29 mouse cellular contexts compared by ENCODE assay signal in the genomic region with DNA sequence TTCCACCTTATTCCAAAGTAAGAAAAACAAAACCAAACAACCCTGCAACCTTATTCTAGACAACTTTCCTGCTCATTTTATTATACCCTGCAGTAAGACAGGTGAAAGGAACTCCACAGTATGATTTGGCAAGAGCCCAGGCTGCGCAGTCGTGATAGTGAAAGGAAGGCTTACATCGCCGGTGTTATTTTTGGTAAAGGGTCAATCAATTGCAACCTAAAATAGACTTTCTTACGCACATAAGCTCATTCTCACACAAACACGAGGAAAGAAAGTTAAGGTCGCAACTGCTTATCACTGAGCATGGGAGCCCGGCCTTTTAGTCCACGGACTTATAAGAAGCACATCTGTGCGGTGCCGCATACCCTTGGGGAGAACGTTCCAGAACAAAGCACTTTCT. TPM values are rescaled to one million over a fixed set of nuclear protein-coding genes. Genes with fewer than 3 reads are reported as not detected.
DNase-seq lines count a peak whose midpoint lies in the region; ATAC-seq and TF ChIP-seq lines count a peak whose summit lies in the region.
"Had no signal": no experiment of that assay in that cellular context is flagged by ENCODE, and none has a peak within 500 bp of the region (broad histone marks: within the 10 kb centered on the region; RNA-seq: fewer than 3 reads in every experiment).

No protein-coding gene starts in this region.

- H3K27ac ChIP-seq in gastrocnemius, adult 2 months: peak overlapping the region; percentile 40; the same call in 1 of the 2 replicates
- peak overlapping the region; percentile 14 for H3K27ac ChIP-seq in liver, embryonic 16.5 days (ENCODE audit: low read length)
- H3K27ac ChIP-seq in heart, embryonic 15.5 days: 0 out of 2 replicates have a peak overlapping the region, but pooled peaks have one; percentile 8
- H3K27ac ChIP-seq in midbrain, embryonic 11.5 days (ENCODE audit: low read depth, low read length): no peak overlapping the region
- H3K27ac ChIP-seq: forebrain, embryonic 13.5 days; hindbrain, embryonic 13.5 days; liver, embryonic 13.5 days; midbrain, embryonic 10.5 days; stomach, postnatal 0 days had no signal

- no peak overlapping the region for H3K4me3 ChIP-seq in gastrocnemius, adult 2 months
- no peak overlapping the region for H3K4me3 ChIP-seq in liver, embryonic 16.5 days (ENCODE audit: low read depth, low read length)
- no peak overlapping the region for H3K4me3 ChIP-seq in heart, embryonic 15.5 days
- no peak overlapping the region for H3K4me3 ChIP-seq in midbrain, embryonic 11.5 days (ENCODE audit: low read depth, low read length)
- H3K4me3 ChIP-seq: forebrain, embryonic 13.5 days; hindbrain, embryonic 13.5 days; liver, embryonic 13.5 days; midbrain, embryonic 10.5 days had no signal

- no peak overlapping the region for H3K4me2 ChIP-seq in liver, embryonic 16.5 days (ENCODE audit: low read depth, low read length)
- H3K4me2 ChIP-seq in heart, embryonic 15.5 days: peak overlapping the region; percentile 37
- no peak overlapping the region for H3K4me2 ChIP-seq in midbrain, embryonic 11.5 days
- H3K4me2 ChIP-seq: forebrain, embryonic 13.5 days; hindbrain, embryonic 13.5 days; liver, embryonic 13.5 days; lung, embryonic 14.5 days had no signal

- no peak for TF ChIP-seq CTCF in gastrocnemius, adult 2 months (IDR thresholded peaks at IDR 0.05)

- intact Hi-C loops in gastrocnemius, adult 2 months (cut with DNase I): no loop called here

- 67% methylated on average over 12 of the region's 12 CpGs for WGBS in liver, embryonic 16.5 days (ENCODE audit: insufficient replicate concordance)
- 32% methylated on average over 12 of the region's 12 CpGs for whole genome bisulfite sequencing in heart, embryonic 15.5 days
- 91% methylated on average over 12 of the region's 12 CpGs for WGBS in midbrain, embryonic 11.5 days

- no peak for ATAC-seq in liver, embryonic 16.5 days (ENCODE audit: low read depth)
- ATAC-seq in heart, embryonic 15.5 days (replicated peaks; ENCODE audit: insufficient number of reproducible peaks, insufficient read depth, low FRiP score, low read depth): no peak
- no peak for ATAC-seq in midbrain, embryonic 11.5 days (ENCODE audit: low FRiP score)
- ATAC-seq: activated CD4-positive, CD25-positive, alpha-beta regulatory T cell, adult 4 months; forebrain, embryonic 13.5 days; intestine, embryonic 16.5 days; midbrain, embryonic 16.5 days had no signal

- no peak for DNase-seq in gastrocnemius, adult 2 months
- DNase-seq in gastrocnemius, postnatal 4 days (ENCODE audit: low spot score in 2 of 2): no peak
- no peak for DNase-seq in liver
- DNase-seq in adrenal gland, postnatal 14 days: no peak
- no peak for DNase-seq in midbrain, embryonic 11.5 days (ENCODE audit: low spot score, missing footprints)
- DNase-seq in ovary, postnatal 14 days (ENCODE audit: low spot score): no peak
- DNase-seq: adrenal gland, adult 8-10 months; cerebellum, adult 9-10 months; cerebellum, postnatal 36 days; gastrocnemius, postnatal 14 days; kidney, adult 8-10 months; kidney, postnatal 10 days; liver, embryonic 13.5 days; lung, embryonic 14.5 days; lung, postnatal 14 days; right cerebral cortex, postnatal 4 days; thymus, adult 18-20 months; thymus, postnatal 36 days had no signal

- H3K36me3 ChIP-seq in liver, embryonic 16.5 days (ENCODE audit: control insufficient read depth, insufficient read depth): no peaks in the 10 kb centered on the region
- no peaks in the 10 kb centered on the region for H3K36me3 ChIP-seq in heart, embryonic 15.5 days
- H3K36me3 ChIP-seq in midbrain, embryonic 11.5 days (ENCODE audit: control insufficient read depth, insufficient read depth, low read length): no peaks in the 10 kb centered on the region
- H3K36me3 ChIP-seq: hindbrain, embryonic 13.5 days; liver, embryonic 13.5 days; midbrain, embryonic 10.5 days had no signal

- no peaks in the 10 kb centered on the region; the same call in 1 of the 2 replicates for H3K4me1 ChIP-seq in liver, embryonic 16.5 days (ENCODE audit: control insufficient read depth, low read depth, low read length)
- H3K4me1 ChIP-seq in heart, embryonic 15.5 days (replicated peaks): peaks cover 25% of the 10 kb centered on the region
- peaks cover 9% of the 10 kb centered on the region for H3K4me1 ChIP-seq in midbrain, embryonic 11.5 days (ENCODE audit: control insufficient read depth, insufficient read depth, low read length)
- H3K4me1 ChIP-seq: forebrain, embryonic 13.5 days had no signal

- H3K27me3 ChIP-seq in liver, embryonic 16.5 days (ENCODE audit: control insufficient read depth, insufficient read depth, low read depth, low read length): no peaks in the 10 kb centered on the region
- no peaks in the 10 kb centered on the region for H3K27me3 ChIP-seq in heart, embryonic 15.5 days
- H3K27me3 ChIP-seq in midbrain, embryonic 11.5 days (ENCODE audit: control insufficient read depth, insufficient read depth, low read length): no peaks in the 10 kb centered on the region
- H3K27me3 ChIP-seq: CH12.LX; forebrain, embryonic 13.5 days; liver, embryonic 13.5 days had no signal

- H3K9me3 ChIP-seq in liver, embryonic 16.5 days (replicated peaks; ENCODE audit: control insufficient read depth, low read length): no peaks in the 10 kb centered on the region
- H3K9me3 ChIP-seq in heart, embryonic 15.5 days (replicated peaks): no peaks in the 10 kb centered on the region
- H3K9me3 ChIP-seq in midbrain, embryonic 11.5 days (ENCODE audit: control insufficient read depth, low read length): no peaks in the 10 kb centered on the region
- H3K9me3 ChIP-seq: forebrain, embryonic 13.5 days; hindbrain, embryonic 13.5 days; liver, embryonic 13.5 days; midbrain, embryonic 10.5 days had no signal

- no peak overlapping the region for H3K9ac ChIP-seq in liver, embryonic 16.5 days (ENCODE audit: low read depth, low read length)
- no peak overlapping the region for H3K9ac ChIP-seq in heart, embryonic 15.5 days
- H3K9ac ChIP-seq in midbrain, embryonic 11.5 days (ENCODE audit: low read length): no peak overlapping the region
- H3K9ac ChIP-seq: forebrain, embryonic 13.5 days; hindbrain, embryonic 13.5 days; liver, embryonic 13.5 days; lung, embryonic 14.5 days had no signal

RNA-seq across cellular contexts. Expression of a gene that starts 58.8 kb away (rescaled TPM):
- 1 to 10 TPM; 4.6 to 5.0 TPM for total RNA-seq in gastrocnemius, adult 2 months (2021)
- total RNA-seq in gastrocnemius, postnatal 4 days (2021): 1 to 10 TPM; 7.4 to 8.4 TPM
- 2.7 and 3.4 TPM in 2 replicates for polyA plus RNA-seq in liver, embryonic 16.5 days (2015; fragmentation: Nextera tagmentation; extraction: Ambion mirVana)
- polyA plus RNA-seq in heart, embryonic 15.5 days (2015; fragmentation: Nextera tagmentation; extraction: Ambion mirVana): 16.6 and 20.8 TPM in 2 replicates
- 36.7 and 37.5 TPM in 2 replicates for total RNA-seq in adrenal gland, postnatal 14 days (2021)
- 4.2 and 4.6 TPM in 2 replicates for polyA plus RNA-seq in midbrain, embryonic 11.5 days (2014; fragmentation: Nextera tagmentation; extraction: Ambion mirVana)
- total RNA-seq: CH12.LX had no signal
- polyA plus RNA-seq: activated CD4-positive, CD25-positive, alpha-beta regulatory T cell, adult 4 months; C2C12 had no signal
